Mouse (Mus musculus): Measurements from ENCODE around the gene Bckdk.
"Not testable (repeated sequence)": the region's sequence is repeated elsewhere in the genome, so short reads cannot be mapped to it uniquely, and the experiment has no call there.

Bckdk gene

DNA sequence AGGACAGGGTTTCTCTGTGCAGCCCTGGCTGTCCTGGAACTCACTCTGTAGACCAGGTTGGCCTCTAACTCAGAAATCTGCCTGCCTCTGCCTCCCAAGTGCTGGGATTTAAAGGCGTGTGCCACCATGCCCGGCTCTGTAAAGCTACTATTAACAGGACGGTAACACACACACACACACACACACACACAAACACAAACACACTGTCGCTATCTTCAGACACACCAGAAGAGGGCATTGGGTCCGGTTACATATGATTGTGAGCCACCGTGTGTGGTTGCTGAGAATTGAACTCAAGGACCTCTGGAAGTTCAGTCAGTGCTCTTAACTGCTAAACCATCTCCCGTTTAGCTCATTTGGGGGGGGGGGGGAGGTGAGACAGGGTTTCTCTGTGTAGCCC lies 8.0 kb upstream of the Bckdk start:
- not testable (repeated sequence) for DNase-seq (ENCODE audit: low spot score in 2 of 2)

DNA sequence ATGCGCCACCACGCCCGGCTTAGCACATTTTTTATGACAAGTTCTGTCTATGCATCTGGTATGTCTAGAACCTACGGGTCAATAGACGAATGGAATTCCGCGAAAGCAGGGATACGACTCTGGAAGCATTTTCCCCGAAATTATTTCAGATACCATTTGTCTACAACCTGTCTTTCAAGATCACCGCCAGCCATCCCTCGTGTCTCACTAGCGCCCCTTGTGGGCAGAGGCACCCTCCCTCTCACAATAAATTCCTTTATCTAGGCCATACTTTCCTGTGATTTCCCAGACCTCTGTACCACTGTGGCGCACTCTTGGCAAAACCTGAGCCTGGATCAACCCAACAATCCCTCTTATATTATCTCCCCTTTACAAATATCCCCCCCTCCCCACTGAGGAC lies 7.5 kb upstream of the Bckdk start:
- DNase-seq (ENCODE audit: low spot score in 2 of 2): peak in 1 of 2 experiments; percentile 64

DNA sequence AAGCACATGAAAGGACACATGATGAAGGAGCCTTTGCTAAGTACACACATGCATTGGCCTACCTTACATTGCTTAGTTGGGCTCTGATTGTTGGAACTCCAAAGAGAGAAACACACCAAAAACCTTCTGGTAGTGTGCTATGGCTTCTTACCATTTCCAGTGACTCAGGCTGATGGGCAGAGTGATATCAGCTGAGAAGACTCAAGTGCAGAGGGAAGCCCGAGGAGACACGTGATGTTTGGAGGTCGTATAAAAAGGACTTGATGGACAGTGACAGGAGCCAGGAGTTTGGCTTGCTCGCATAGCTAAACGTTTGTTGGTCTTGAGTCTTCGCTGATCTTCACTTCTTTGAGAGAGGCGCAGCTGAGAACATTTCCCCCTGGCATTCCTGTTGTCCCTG lies 6.3 kb upstream of the Bckdk start:
- no peak for DNase-seq (ENCODE audit: low spot score in 2 of 2)

DNA sequence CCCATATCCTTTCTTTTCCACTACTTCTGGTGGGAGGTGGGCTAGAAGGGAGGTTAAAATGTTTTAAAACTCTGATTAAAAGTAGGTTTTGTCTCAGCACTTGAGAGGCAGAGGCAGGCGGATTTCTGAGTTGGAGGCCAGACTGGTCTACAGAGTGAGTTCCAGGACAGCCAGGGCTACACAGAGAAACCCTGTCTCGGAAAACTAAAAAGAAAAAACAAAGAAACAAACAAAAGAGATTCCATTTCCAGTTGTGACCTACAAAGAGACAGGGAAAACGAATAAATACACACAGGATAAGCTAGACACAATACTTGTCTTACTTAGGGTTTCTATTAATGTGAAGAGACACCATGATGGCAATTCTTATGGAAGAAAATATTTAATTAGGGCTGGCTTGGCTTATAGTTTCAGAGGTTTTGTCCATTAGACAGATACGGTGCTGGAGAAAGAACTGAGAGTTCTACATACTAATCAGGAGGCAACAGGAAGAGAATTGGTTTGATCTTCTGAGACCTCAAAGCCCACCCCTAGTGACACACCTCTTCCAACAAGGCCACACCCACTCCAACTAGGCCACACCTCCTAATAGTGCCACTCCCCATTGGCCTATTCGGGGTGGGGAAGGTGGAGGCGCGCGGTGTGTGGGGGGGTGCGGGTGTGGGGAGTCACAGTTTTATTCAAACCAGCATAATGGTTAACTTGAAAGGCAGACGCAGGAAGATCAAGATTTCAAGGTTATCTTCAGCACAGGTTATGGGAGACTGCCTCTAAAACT lies 5.5 kb upstream of the Bckdk start:
- DNase-seq (ENCODE audit: low spot score in 2 of 2): no peak

DNA sequence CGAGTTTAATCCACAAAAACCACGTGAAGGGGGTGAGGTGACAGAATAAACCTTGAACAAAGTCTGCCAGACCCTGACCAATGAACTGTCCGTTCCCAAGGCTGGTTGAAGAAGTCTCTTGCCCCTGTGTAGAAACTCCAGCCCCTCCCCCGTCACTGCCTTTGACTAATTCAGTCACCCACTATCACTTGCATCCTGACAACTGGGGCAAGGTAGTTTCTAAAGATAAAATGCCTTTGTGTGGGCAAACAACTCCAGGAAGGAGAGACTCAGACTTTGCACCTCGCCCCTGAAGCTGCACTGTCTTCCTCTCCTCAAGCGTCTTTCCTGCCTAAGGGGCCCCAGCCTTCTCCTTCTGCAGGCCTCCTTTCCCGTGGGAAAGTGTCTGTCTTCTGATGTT lies 3.9 kb upstream of the Bckdk start:
- no peak for DNase-seq (ENCODE audit: low spot score in 2 of 2)

DNA sequence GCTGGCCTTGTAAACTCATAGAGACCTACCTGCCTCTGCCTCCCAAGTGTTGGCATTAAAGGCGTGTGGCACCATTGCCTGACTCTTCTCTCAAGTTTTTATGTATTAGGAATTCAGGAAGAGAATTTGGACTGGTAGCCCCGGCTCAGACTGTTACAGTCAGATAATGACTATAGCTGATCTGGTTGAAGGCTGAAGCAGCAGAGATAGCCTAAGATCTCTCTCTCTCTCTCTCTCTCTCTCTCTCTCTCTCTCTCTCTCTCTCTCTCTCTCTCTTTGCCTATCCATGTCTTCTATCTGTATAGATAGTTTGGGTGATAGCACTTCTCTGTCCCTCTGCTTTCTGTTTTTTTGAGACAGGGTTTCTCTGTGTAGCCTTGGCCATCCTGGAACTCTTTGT lies 2.1 kb upstream of the Bckdk start:
- DNase-seq (ENCODE audit: low spot score in 2 of 2): no peak

DNA sequence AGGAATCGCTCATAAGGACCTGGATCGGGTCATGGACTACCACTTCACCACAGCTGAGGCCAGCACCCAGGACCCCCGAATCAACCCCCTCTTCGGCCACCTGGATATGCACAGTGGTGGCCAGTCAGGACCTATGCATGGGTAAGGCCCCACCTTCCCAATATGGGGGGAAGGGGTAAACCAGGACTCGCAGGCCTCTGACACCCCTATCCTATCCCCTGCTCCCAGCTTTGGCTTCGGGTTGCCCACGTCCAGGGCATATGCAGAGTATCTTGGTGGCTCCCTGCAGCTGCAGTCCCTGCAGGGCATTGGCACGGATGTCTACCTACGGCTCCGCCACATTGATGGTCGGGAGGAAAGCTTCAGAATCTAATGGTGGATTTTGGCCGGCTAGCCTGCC lies 4.1 kb downstream of the Bckdk start:
- no peak for DNase-seq (ENCODE audit: low spot score in 2 of 2)

DNA sequence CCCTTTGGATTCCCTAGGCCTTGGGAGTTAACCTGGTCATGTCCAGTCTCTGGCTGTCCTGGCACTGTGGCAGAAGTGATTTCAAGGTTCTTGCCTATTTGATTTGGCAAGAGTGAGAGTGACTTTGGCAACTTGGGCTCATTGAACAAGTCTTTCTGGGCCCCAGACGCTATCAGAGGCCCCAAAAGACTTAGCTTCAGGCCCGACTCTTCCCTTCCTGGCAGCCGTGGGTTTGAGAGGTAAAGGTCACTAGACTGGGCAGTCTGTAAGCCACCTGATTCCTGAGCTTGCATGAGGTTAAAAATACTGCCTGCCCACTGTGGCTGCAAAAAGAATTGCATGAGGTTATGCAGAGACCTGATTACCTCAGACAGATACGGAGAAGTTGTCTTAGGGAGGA lies 4.8 kb downstream of the Bckdk start:
- DNase-seq (ENCODE audit: low spot score in 2 of 2): no peak

DNA sequence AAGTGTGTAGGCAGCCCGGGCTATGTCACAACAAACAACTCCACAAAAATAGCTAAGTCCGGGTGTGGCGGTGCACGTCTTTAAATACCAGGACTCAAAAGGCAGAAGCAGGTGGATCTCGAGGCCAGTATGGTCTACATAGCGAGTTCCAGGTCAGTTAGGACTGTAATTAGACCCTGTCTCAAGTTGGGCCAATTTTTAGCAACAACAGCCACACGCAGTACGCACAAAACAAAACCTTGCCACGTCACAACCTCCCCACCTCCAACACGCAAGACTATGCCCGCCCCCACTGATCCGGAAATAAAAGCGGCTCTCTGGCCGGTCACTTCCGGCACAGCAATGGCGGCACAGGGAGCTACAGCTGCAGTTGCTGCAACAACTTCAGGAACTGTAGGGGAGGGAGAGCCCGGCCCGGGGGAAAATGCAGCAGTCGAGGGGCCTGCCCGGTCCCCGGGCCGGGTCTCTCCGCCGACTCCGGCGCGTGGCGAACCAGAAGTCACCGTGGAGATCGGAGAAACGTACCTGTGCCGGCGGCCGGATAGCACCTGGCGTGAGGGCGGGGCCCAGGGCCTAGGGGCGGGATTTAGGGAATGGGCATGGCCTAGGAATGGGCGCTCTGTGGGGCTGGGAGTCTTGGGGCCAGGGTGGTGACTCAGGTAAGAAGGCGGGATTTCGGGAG lies 8.4 kb downstream of the Bckdk start, which contains the start of gene Kat8:
TSS of gene Kat8 (plus strand) at position 327 of the 682 bp plus-strand sequence.
- DNase-seq (ENCODE audit: low spot score in 2 of 2): peak; percentile 92 to 94

DNA sequence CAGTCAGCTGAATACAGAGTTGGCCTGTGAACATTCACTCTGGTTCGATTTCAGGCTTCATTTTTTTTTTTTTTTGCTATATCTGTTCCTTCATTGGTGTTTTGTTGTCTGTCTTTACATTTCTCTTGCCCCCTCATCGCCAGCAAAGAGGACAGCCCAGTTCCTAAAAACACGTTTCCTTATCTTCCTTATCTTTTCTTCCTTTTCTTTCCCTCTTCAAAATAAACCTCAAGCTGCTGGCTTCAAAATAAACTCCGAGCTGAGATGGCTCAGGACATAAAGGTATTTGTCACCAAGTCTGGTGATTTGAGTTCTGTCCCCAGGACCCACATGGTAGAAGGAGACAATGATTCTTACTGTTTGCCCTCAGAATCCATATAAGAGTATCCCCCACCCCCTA lies 9.1 kb downstream of the Bckdk start:
- DNase-seq (ENCODE audit: low spot score in 2 of 2): no peak

DNA sequence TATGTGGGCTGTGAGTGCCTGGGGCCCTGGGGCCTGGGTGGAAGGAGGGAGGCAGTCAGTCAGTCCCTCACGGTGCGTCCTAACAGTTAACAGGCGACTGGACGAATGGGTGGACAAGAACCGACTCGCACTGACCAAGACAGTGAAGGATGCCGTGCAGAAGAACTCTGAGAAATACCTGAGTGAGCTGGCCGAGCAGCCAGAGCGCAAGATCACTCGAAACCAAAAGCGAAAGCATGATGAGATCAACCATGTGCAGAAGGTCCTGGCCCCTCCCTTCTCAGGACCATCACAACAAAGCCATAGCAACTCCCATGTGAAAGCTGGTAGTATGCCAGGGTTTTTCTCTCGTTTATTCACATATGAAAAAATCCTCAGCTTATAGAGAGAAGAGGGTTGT lies 11.4 kb downstream of the Bckdk start:
- no peak for DNase-seq (ENCODE audit: low spot score in 2 of 2)

DNA sequence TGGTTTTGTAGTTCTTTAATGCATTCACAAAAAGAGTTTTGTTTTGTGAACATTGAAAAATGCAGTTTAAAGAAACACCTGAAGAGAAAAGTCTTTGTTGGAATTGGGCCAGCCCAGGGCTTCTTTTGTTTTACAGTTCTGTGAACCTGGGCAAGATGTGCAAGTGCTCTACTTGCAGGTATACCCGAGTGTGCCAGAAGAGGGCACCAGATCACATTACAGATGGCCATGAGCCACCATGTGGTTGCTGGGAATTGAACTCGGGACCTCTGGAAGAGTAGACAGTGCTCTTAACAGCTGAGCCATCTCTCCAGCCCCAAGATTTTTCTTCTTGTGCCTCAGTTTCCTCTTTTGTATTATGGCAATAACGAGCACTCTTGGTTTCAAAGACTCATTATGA lies 14.3 kb downstream of the Bckdk start:
- DNase-seq (ENCODE audit: low spot score in 2 of 2): peak in 1 of 2 experiments; percentile 49

DNA sequence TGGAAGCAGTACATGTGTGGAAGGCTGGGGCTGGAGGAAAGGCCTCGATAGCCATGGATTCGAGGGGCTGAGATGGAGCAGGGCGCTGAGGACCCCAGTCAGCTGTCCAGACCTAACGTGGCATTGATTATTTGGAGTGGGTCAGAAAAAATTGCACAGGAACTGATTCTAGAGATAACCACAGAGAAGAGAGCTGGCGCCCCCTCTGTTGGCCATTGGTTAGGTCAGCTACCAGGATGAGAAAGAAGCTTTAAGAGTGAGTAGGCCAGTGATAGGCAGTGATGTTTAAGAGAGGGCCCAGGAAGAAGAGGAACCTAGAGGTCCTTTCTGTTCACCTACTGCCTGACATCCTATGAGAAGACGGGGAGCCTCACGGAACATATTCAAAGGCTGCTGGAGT lies 15.4 kb downstream of the Bckdk start:
- DNase-seq (ENCODE audit: low spot score in 2 of 2): no peak

DNA sequence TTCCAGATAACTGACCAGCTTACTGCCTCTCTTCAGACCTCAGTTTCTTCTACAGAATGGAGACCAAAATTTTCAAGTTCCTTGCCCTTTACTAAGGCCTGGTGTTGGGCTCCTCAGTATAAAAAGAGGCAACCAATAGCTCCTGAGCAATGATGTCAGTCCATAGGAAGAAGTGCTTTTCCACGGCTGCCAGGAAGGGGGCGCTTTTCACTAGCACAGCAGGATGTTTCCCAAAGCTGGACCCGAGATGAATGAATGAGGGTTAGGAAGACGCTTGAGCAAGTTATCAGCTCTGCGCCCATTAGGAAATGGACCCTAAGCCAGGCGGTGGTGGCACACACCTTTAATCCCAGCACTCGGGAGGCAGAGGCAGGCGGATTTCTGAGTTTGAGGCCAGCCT lies 17.6 kb downstream of the Bckdk start:
- no peak for DNase-seq (ENCODE audit: low spot score in 2 of 2)

DNA sequence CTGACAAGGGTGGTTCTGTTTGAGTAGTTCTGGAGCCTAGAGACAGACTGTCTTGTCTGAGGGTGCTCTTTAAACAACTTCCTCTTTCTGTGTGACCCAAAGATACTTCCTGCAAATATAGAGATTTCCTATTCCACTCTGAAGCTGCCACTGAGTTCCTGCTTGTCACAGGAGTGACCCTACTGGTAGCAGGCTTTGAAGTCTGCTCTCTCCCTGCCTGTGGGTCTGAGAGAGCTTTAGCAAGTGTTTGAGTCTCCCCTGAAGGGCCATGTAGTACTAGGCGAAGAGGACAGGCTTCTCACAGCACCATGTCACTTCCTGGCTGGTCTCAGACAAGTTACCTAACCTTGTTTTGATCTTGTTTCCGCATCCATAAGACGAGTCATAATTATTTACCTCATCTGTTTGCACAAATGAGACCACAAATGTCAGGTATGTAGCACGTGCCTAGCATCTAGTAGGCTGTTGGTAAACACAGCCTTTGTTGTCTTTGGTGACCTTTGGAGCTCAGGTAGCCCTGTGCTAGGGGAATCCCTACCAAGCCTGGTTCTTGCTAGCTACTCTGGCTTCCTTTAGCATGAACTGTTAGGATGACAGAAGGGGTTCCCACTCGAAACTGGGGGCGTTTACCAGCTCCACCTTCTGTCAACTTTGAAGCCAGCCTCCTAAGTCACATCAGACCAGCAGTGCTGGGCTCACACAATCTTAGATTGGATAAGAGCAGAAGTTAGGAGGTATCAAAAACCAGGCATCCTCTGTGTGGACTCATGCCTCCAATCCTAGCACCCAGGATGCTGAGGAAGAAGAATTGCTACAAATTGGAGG lies 18.8 kb downstream of the Bckdk start:
- DNase-seq (ENCODE audit: low spot score in 2 of 2): no peak

DNA sequence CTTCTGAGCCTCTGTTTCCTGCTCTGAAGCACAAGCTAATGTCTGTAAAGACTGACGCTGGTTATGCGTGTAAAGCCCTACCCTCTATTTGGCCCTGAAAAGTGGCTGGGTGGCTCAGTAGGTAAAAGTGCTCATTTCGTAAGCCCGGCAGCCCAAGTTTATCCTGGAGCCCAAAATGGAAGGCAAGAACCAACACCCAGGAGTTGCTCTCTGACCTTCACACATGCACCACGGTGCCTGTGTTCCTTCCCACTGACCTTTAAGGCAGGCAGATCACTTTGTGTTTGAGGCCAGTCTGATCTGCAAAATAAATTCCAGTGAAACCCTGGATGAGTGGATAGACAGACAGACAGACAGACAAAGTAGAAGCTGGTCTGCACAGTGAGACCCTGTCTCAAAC lies 19.8 kb downstream of the Bckdk start:
- DNase-seq (ENCODE audit: low spot score in 2 of 2): no peak

DNA sequence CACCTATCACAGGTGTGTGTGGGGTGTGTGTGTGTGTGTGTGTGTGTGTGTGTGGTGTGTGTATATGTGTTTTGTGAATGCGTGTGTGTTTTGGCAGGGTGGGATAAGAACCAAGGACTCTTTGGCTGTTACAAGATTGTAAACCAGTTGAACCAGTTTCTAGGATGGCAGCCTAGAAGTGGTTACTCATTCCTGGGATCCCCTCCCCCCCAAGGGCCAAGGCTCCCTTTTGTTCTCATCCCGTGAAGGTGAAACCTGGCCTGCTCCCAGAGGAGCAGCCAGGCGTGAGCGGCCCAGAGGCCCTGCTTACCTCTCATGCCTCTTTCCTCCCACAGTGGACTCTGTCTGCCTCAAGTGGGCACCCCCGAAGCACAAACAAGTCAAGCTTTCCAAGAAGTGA lies 21.4 kb downstream of the Bckdk start:
- DNase-seq (ENCODE audit: low spot score in 2 of 2): no peak

DNA sequence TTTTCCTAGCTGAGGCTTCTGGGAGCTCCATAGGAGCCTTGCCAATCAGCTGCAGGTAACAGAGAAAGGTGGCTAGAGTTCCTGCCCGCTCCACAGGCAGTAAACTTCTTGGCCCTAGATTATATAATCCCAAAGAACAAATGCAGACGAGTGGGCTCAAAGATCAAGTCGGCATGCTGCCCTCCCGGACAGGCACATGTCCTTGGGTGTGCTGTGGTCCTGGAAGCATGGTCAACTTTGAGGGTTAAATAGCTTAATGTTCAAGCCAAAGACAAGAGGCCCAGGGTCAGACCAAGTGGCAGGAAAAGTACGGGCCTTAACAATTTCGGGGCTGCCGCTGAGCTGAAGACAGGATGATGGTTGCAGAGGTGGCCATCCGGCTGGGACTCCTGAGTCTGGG lies 22.2 kb downstream of the Bckdk start:
- no peak for DNase-seq (ENCODE audit: low spot score in 2 of 2)

DNA sequence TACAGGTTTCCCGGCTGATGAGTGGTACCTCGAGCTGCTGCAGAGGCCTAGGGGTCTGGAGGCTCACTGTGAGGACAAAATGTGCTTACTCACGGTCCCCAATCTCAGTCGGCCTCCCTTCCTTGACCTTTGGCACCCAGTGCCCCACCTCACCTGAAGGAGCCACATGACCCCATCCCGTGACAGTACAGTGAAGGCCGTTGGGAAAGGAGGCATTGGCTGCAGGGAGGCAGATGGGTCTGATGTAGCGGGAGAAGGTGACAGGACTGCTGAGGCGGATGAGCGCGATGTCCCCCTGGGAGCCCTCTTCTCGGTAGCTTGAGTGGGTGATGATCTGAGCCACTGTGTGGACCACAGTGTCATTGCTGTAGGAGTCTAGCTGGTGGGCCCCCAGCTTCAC lies 23.0 kb downstream of the Bckdk start:
- no peak for DNase-seq (ENCODE audit: low spot score in 2 of 2)

DNA sequence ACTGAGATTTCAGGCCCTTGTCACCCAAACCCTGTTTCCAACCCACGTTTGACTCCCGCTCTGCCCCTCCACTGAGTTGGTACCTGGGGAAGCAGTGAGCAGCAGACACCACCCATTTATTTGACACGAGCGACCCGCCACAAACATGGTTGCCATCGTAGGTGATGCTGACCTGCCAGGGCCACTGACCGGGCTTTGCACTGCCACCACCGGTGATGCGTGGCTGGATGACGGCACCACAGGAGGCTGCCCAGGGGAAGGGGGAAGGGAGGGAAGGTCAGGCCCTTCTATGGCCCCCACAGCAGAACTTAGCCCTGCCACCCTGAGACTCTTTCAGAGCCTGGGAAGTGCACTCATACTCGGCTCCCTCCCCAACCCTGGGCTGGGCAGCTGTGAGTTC lies 23.8 kb downstream of the Bckdk start:
- DNase-seq (ENCODE audit: low spot score in 2 of 2): no peak

DNA sequence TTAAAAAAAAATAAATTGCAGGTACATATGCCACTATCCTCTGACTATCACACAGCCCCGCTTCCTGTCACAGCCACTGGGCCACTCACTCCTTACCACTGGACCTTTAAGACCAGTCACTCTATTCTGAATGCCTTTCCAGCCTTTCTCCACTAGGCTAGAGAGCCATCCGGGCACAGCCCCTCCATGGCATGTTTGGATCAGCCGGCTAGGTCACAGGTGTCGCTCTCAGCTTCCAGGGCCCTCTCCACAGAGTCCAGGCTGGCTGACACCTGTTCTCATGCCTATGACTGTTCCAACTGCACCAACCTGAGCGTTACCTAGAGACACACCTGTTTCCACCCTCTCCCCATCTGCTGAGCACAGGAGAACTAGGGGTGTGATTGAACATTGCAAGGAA lies 24.7 kb downstream of the Bckdk start:
- no peak for DNase-seq (ENCODE audit: low spot score in 2 of 2)

DNA sequence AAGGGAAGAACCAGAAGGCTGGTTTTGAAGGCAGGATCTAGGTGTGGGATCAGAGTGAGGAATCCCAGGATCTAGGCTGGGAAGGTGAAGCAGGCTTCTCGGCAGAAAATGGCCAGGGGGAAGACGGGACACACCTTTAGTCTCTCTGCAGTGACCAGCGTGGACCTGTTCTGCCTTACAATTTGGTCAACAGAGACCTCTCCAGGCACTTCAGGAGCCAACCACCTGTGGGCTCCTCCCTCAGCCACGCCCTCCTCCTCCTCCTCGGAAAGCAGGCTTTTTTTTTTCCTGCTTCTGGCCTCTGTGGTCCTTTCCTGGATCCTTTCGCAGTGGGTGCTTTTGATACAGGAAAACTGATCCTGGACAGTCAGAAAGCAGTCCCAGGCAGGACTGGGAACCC lies 26.0 kb downstream of the Bckdk start, which contains the start of gene Prss8:
TSS of gene Prss8 (minus strand) at position 182 of the 400 bp plus-strand sequence.
- no peak for DNase-seq (ENCODE audit: low spot score in 2 of 2)

DNA sequence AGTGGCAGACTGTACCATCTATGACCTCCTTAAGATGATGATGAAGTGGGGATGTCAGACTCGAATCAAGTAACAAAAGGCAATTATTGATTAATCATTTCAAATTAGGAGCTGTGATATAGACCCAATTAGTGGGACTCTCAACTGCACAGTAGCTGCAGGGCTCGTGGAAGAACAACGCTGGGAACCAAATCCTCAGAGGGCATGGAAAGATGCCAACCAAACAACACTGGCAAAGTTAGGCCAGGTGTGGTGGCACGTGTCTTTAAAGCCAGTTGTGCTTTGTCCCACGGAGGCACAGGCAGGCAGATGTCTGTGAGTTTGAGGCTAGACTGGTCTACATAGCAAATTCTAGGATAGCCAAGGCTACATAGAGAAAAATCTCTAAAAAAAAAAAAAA lies 26.8 kb downstream of the Bckdk start:
- DNase-seq (ENCODE audit: low spot score in 2 of 2): no peak
